Mouse (Mus musculus) adrenal gland, adult 18-20 months (tissue): ENCODE measurements around the gene Grk3. TPM values are rescaled to one million over a fixed set of nuclear protein-coding genes. Genes with fewer than 3 reads are reported as not detected.

Experiments used
- DNase-seq, 2 experiments: peaks; one replicate each; pipeline ENCODE4 v3.0.0; 2021 to 2022; ENCODE audit warnings: low spot score in 2 of 2
- total RNA-seq, 2 experiments: library from RNA; stranded (reverse); gene quantifications; 1 replicate in 1 of 2; 2 replicates in 1 of 2; pipeline ENCODE4 v1.2.3; 2021

Gene Grk3
- total RNA-seq, 2 experiments from 2014 or later: 20.4 to 29.2 TPM

GRCm38 (mm10) chr5:113009183-113009820 lies 6.3 kb downstream of the Grk3 start:
- DNase-seq: no peak

DNA sequence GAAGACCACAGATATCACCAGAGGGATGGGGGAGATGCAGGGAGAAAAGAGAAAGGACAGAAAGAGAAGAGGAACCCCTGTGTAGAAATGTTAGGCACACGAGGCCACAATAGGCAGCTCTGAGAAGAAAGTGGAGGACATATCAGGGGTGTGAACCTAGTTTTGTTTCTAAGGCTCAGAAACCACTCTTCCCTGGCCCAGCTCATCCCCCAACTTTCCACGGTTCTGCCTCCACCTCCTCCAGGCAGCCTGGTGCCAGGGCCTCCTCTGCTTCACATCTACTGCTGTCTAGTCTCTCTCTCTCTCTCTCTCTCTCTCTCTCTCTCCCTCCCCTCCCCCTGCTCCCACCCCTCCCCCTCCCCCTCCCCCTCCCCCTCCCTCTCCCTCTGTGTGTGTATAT lies 7.1 kb downstream of the Grk3 start:
- no peak for DNase-seq

- DNase-seq: no peak
These were observed 8.6 kb downstream of the Grk3 start for GRCm38 (mm10) chr5:113006997-113007396.

DNA sequence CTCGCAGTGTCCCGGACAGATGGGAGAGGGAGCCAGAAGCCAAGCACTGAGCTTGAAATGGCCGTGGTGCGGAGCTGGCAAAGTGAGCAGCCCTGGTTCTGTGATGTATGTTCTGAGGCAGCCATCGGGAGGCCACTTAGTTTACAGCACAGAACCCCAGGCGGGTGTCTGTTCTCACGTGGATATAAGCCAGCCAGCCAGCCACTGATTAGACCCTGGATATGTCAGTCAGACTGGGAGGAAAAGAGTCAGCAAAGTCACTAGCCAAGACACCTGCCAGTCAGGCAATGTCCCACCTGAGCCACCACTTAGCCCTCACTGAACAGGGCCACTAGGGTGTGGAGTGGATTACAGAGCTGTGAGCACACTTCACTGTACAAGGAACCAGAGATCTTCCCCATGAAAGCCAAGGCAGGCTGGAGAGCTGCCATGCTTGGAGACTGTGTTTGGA lies 9.6 kb downstream of the Grk3 start:
- DNase-seq: no peak

DNA sequence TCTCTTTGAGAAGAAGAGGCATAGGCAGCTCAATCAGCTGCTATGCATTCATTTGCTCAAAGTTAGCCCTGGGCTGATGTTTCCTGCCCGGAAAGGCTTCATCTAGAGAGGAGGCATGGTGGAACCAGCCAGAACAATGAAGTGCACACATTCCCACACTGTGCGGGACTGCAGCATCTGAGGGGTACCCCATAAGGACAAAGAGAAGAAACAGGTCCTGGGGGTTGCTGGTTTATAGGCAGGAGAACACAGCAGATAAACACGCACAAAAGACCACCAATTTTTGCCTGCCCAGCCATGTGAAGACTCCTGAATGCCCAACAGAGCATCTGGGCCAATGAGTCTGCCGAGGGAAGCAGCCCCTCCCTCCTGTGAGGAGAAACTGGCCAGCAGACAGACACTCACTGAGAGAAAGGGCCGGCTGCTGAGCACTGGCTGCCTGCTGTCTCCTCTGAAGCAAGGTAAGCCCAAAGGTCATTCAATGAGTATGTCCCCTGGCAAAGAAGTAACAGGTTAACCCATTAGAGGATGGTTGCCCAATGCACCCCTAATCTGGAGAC lies 12.7 kb downstream of the Grk3 start:
- DNase-seq: no peak

DNA sequence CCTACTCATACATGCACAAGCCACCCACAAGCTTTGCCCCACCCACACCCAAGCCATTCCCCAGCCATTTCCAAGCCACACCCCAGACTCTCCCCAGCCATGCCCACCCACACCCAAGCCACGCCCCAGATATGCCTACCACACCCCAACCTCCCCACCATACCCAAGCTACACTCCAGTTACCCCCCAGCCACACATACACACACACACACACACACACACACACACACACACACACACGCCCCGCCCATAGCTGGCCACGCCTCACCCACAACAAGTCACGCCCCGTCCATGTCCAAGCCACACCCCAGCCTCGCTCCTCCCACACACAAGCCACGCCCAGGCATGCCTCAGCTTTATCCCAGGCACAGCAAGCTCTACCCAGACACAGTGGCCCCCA lies 16.4 kb downstream of the Grk3 start:
- no peak for DNase-seq

- DNase-seq: no peak
These were observed 17.9 kb downstream of the Grk3 start for GRCm38 (mm10) chr5:112997516-112998186.

DNA sequence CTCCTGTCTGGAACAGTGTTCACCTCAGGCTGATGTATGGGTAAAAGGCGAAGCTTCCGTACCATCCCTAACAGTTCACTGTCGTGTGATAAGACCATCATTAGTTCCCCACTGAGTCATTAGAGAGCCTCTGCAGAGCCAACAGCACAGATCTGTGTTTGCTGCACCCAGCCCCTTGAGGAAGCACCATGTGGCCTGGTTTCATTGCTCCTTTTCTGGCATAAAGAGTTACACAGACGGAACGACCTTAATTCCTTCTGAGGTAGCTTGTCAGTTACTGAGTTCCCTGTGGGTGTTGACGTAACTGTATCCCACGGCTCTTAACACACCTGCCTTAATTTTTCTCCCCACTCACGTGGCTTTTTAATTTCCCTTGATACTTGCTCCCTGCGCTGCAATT lies 24.3 kb downstream of the Grk3 start:
- no peak for DNase-seq

- DNase-seq: no peak
These were observed 33.7 kb downstream of the Grk3 start for GRCm38 (mm10) chr5:112981931-112982330.

GRCm38 (mm10) chr5:112979710-112980109 lies 35.9 kb downstream of the Grk3 start:
- no peak for DNase-seq

- no peak for DNase-seq
These were observed 36.4 kb downstream of the Grk3 start for GRCm38 (mm10) chr5:112979195-112979594.

DNA sequence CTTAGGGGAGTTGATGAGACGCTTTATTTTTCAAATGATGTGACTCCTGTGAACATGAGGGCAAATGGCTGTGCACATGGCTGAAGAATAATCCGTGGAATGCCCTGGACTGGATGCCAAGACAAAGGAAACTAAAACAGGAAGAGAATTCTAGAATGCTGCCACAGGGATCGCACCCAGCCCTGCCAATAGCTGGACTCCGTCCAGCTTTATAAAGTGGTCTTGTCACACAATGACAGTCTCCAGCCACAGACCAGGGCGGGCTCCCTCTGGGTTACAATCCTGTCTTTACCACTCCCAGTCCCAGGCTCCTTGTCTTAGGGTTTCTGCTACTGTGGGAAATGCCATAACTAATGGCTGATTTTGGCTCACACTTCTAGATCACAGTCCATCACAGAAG lies 38.5 kb downstream of the Grk3 start:
- DNase-seq: no peak

- DNase-seq: no peak
These were observed 42.0 kb downstream of the Grk3 start for GRCm38 (mm10) chr5:112973596-112973995.

DNA sequence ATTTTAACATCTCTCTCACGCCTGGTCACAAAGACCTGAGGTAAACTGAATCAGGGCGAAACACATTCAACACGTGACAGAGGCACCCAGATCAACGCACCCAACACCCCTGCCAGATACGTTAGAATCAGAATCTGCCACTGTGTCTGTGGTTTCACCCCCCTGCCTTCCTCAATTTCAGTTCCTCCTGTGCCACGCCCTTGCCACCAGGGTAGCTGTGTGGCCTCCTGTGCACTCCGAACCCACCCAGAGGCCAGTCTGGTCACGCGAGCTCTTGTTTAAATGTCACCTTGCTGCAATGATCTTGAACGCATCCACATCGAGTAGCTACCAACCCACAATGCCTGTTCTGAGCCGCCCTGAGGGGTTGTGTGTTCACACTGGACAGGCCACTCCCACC lies 43.3 kb downstream of the Grk3 start:
- DNase-seq: no peak

DNA sequence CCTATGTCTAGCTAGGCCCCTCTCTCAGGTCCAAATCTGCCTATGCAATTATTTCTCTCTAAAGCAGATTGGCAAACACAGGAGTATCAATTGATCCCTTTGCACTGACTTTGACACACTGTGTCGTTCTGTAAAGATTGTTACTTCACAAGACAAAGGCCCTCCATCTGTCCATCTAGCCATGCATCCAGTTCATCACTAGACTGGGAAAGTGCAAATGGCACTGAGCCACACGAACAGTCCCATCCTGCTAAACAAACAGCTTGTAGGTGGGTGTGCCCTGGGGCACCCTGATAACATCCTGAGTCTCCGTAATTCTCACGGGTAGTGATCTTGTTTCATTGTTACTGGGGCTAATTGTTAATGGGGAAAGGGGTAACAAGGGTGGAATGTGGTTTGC lies 52.1 kb downstream of the Grk3 start:
- DNase-seq: no peak

DNA sequence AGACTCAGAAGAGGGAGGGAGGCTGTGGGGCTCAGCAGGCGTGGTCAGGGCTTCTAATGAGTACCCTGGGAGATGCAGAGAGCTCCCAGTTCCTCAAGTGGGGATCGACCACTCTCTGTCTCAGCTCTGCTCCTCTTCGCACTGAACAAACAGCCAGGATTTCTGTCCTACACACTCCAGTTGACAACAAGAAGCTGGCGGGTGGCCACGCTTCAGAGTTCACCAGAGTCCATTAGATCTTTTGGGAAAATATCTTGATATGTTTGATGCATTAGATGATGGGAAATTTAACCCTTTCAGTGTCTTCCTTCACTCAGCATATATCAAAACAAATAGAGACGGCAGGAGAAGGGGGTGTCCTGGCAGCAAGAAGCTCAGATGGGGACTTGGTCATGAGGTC lies 53.4 kb downstream of the Grk3 start:
- no peak for DNase-seq

DNA sequence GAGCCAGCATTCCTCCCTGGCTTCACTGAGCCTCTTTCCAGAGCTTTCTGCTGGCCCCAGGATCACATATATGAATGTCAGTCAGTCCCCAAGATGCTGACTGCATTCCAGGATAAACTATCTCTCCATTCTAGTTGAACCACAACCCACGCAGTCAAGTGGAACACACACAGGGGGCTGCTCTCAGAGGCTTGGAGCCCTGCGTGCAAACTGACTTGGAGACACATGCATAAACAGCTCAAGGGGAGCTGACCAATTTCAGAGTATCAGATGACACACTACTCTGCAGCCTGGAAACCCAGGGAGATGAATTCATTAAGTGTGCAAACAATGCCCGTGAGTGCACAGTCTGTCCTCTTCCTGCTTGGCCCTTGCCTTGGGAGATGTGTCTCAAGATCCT lies 54.7 kb downstream of the Grk3 start:
- no peak for DNase-seq

- no peak for DNase-seq
These were observed 57.3 kb downstream of the Grk3 start for GRCm38 (mm10) chr5:112958293-112958692.

DNA sequence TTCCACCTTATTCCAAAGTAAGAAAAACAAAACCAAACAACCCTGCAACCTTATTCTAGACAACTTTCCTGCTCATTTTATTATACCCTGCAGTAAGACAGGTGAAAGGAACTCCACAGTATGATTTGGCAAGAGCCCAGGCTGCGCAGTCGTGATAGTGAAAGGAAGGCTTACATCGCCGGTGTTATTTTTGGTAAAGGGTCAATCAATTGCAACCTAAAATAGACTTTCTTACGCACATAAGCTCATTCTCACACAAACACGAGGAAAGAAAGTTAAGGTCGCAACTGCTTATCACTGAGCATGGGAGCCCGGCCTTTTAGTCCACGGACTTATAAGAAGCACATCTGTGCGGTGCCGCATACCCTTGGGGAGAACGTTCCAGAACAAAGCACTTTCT lies 58.8 kb downstream of the Grk3 start:
- DNase-seq: no peak

DNA sequence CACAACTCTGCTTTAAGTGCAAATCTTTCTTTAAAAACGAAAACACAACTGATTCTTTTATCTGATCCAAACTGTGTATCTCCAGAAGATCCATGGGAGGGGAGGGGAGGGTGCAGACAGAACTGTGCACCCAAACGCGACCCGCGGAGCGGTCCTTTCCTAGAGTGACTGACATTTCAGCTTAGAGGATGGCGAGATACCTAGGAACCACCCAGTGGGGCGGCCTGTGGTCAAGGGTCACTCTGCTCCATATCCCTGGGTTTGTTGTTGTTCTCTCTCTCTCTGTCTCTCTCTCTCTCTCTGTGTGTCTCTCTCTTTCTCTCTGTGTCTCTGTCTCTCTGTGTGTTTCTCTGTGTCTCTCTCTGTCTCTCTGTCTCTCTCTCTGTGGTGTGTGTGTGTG lies 59.2 kb downstream of the Grk3 start:
- DNase-seq: no peak

- no peak for DNase-seq
These were observed 64.7 kb downstream of the Grk3 start for GRCm38 (mm10) chr5:112950847-112951246.

DNA sequence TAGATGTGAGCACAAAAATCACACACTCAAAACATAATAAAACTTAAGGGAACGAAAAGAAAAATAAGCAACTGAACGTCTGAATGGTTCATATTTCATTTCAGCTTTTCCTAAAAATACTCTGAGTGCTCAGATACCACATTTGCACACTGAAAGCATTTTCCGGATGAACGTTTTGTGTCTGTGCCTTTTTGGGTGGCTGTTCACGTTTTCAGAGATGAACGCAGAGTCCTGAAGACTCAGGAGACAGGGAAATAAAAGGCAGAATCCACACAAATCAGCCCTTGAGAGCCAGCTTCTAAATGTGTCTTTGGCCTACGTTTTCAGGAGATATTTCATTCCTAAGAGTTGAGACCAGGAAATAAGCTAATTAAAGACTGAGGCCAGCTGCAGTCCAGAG lies 69.7 kb downstream of the Grk3 start:
- DNase-seq: no peak

DNA sequence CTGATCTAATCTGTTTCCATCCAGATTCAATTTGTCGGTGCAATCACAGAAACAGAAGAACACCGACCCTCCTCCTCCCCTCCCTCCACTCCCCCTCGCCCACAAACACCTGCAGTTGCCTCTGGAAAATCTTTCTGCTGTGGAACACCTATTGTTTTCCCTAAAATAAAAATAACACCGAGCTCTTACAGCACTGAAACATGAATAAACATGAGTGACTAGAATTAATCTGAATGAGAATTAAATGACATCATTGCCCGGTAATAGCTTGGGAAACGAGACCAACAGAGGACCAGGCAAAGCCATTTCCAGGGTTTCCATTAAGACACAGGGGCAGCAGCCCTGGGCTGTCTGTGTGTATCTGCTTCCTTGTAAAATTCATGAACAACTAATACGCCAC lies 73.3 kb downstream of the Grk3 start:
- DNase-seq: no peak
